In genomic region chr12:3674913-3675312, GRCm38 (mm10) we compare ENCODE assay signal across 13 mouse cellular contexts.
DNase-seq lines count a peak whose midpoint lies in the region; ATAC-seq lines count a peak whose summit lies in the region.
"Had no signal": no experiment of that assay in that cellular context is flagged by ENCODE, and none has a peak within 500 bp of the region (broad histone marks: within the 10 kb centered on the region; RNA-seq: fewer than 3 reads in every experiment).

No protein-coding gene starts in this region.

- ATAC-seq in frontal cortex, adult (ENCODE audit: low TSS enrichment), result peak; percentile 95
- no peak for ATAC-seq in erythroid progenitor cell, adult 5-6 weeks (replicated peaks; ENCODE audit: low FRiP score, poor library complexity, severe bottlenecking)
- ATAC-seq: forebrain, embryonic 13.5 days; intestine, postnatal 0 days had no signal

- DNase-seq in layer of hippocampus, adult 11-12 months (ENCODE audit: low spot score), result peak; percentile 87
- peak; percentile 83 to 90 for DNase-seq in left cerebral cortex, adult 18-20 months (ENCODE audit: low spot score in 2 of 2)
- DNase-seq in right cerebral cortex, postnatal 10 days (ENCODE audit: low spot score in 2 of 2), result peak; percentile 81 to 87
- no peak for DNase-seq in urinary bladder, adult 18-20 months (ENCODE audit: low spot score in 2 of 2)
- DNase-seq in kidney, adult 8-10 months, result no peak
- DNase-seq: adrenal gland, postnatal 36 days; cerebellum, postnatal 36 days; kidney, postnatal 36 days; thymus, postnatal 25 days had no signal

Comparison
In these comparisons a context has a peak if more than half of its experiments do, and no peak if none do; other contexts are left out.
1. DNase-seq: peak in layer of hippocampus, adult 11-12 months (single experiment), left cerebral cortex, adult 18-20 months (2 of 2) and right cerebral cortex, postnatal 10 days (2 of 2); none in urinary bladder, adult 18-20 months (0 of 2) and kidney, adult 8-10 months (0 of 2).